Mouse (Mus musculus) inflammation-experienced regulatory T-cells, adult 6 months (primary cell): ENCODE measurements around the gene Cenpp. TPM values are rescaled to one million over a fixed set of nuclear protein-coding genes. Genes with fewer than 3 reads are reported as not detected.

Experiments used
- ATAC-seq: one replicate; pipeline ENCODE4 v1.8.0; 2017
- polyA plus RNA-seq, 3 experiments: library from polyadenylated mRNA; unstranded; fragments of 100-300 nt; shearing (Covaris generic); gene quantifications; one replicate each; pipeline ENCODE4 v1.2.1; 2017

The Cenpp gene
- polyA plus RNA-seq, 3 experiments from 2014 or later = 1.8 to 19.9 (median 2.4) TPM

- no peak for ATAC-seq
Observed at GRCm38 (mm10) chr13:49460276-49460675, 192.3 kb downstream of the Cenpp start.

GRCm38 (mm10) chr13:49449318-49449749 is 203.3 kb downstream of the Cenpp start:
- peak; percentile 89 for ATAC-seq

DNA sequence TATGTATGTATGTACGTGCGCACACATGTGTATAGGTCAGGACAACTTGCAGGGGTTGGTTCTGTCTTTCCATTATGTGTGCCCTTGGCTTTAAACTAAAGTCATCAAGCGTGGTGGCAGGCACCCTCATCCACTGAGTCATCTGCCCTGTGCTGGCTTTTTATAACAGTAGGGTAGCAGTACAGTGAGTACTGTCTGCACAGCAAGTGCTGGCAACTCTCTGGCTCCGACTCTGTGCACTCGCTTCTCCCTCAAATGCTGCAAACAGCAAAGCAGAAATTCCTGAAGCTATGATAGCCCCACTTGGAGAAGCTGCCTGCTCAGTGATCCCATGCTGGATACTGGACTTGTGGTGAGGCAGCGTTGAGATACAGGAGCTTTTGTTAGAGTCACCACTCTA is 208.1 kb downstream of the Cenpp start:
- no peak for ATAC-seq

- ATAC-seq = no peak
Observed at GRCm38 (mm10) chr13:49436170-49436569, 216.4 kb downstream of the Cenpp start.

DNA sequence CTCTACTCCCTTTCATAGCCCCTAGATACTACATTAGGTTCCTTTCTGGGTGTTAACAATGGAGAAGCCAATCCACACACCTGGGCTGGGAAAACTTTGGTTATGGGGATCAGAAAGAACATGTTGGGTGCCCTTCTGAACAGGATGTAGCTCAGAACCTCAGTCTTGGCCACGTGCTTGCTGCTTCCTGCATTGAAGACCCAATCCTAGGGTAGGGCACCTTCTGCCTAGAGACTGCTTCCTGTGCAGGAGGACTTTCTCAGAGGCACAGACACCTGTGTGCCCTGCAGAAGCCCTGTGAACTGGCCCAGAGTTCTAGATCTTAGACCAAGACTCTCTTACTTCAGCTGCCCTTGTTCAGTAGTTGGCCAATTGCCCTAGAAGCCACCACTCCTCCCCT is 216.8 kb downstream of the Cenpp start:
- peak; percentile 78 for ATAC-seq

DNA sequence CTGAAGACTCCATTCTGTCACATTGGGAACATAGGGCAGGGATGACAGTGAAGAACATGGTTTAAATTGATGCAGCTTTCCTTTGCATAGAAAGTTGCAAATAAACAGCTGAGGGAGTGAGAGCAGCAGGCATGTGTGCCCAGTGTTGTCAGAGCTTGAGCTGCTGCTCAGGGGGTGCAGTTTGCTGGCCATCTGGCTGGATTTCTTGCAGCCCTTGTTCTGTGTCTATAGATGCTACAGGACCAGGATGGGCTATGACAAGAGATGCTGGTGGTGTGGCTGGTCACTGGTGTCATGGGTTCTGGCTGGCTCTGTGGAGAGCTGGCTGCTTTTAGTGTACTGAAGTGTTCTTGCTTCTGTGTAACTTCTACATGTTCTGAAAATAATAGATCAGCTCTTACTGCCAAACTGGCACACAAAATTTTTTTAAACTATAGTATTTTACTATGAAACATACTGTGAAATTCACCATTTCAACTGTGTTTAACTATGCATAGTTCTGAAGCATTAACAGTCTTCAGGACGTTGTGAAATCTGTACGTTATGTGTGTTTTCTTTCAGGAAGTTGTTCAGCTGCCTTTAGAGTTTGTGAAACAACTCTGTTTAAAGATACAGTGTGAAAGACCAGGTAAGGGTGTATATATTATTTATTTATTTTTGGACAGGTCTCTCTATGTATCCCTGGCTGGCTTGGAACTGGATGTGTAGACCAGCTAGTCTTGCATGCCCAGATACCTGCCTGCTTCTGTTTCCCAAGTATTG is 219.1 kb downstream of the Cenpp start:
- ATAC-seq = no peak

DNA sequence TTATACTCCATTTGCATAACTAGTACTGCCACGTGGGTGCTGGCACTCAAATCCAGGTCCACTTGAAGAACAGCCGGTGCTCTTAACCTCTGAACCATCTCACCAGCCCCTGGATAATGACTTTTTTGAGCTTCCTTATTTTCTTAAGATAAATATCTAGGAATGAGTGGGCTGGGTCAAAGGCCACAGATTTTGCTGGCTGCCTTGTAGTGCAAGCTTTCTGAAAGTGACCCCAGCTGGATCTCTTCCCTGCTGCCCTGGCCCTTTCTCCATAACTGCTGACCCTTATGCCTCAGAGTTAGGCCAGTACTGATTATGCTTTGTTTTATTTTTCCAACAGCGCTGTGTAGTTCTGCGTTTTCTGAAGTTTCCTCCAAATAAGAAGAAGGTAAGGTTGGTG is 222.1 kb downstream of the Cenpp start:
- no peak for ATAC-seq

DNA sequence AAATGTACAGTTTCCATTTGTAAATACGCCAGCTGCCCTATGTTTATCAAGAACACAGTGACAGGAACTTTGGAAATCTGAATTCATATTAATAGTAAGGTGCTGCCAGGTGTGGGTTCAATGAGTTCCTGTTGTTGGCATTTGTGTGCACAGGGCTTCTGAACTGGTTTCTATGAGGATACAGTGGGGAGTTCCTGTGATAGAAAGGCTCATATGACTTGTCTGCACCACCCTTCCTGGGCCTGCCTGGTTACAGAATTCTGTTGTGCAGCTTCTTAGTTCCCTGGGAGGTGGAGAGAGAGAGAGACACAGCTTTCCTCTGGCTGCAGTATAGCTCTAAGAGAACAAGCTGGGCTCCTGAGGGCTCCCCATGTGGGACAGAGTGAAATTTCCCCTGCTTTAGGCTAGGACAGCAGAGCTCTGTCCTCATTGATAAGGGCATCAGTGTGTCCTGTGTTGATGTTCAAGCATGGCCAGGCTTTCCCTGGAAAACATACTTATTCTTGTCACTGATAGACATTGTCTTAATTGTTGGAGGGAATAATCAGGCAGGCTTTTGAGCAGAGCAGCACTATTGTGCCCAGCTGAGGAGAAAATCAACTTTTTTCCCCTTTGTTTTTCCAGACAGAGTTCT is 224.4 kb downstream of the Cenpp start:
- peak; percentile 52 for ATAC-seq

GRCm38 (mm10) chr13:49426736-49427135 is 225.8 kb downstream of the Cenpp start:
- ATAC-seq = no peak

DNA sequence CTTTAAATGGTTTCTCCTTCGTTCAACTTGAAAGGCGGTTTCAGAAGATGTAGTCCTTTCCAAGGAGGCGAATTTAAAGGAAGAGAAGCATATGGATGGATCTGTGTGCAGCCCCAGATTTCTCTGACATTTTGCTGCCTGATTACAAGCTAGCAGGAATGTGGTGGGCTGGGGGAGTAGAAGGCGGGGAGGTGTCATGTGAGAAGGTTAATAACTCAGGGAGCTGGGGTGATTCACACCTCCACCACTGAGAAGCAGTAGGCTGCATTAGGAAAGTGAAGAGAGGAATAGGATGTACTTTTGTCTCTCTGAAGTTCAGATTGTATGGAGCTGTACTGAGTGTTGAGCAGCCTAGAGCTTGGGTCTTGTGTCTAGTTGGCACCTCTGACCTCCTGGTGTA is 230.6 kb downstream of the Cenpp start:
- no peak for ATAC-seq

DNA sequence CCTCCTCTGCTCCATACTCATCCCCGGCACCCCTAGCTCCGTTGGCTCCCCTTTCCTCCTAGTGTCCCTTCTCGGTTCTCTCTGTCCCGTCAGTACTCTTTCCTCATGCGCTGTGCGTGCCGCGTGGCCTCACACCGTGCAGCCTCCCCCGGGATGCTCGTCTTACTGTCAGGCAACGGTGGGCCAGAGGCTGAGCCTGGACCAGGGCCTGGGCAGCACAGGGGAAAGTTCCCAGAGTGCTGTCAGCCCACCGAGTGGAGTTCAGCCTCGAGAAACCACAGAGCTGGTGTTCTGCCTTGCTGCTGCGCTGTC is 231.0 kb downstream of the Cenpp start:
- peak; percentile 35 for ATAC-seq

DNA sequence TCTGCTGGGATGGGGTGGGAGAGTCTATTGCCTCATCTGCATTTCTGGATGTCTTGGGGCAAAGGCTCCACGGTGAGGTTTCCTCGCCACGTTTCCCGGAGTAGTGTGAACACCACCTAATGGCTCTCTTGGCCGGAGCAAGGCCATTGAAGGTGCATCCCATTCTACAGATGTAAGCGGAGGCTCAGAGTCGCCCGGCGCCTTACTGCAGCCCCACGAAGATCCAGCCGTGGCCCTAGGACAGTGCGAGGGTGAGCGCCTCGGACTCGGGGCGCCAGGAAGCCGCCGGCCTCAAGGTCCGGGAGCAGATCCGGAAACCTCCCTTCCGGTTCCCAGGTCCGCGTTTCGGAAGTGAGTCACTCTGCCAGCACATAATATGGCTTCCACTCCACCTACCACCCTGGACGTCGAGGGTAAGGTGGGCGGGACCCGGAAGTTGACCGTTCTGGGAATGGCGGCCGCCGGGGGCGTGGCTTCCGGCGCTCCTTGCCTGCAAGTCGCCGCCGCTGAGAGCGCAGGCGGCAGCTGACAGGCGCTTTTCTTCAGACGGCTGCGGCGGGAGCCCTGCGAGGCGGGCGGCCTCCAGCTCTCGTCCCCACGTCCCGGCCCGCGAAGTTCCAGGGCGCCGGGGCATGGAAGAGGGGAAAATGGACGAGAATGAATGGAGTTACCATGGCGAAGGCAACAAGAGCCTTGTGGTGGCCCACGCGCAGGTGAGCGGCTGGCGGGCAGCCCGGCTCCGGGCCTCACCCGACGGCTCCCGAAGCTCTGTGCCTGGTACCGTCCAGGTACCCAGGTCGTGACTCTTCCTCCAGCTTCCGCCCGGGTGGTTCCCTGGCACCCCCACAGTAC is 231.6 kb downstream of the Cenpp start, which contains the start of gene Ippk:
Gene Ippk (plus strand): TSS at position 496 of the 852 bp plus-strand sequence.
- ATAC-seq = peak; percentile 95

Other genes with a start within 250 kb of the Cenpp start
- gene Ippk, start 231.5 kb downstream of the Cenpp start, polyA plus RNA-seq = 1 to 10 TPM; 3.8 to 5.3 (median 4.3) TPM
- 1 to 10 TPM; 5.6 to 8.2 (median 8.1) TPM for gene Tes3-ps, start 159.5 kb downstream of the Cenpp start, polyA plus RNA-seq
- under 1 TPM in 2 of 3 experiments, not detected in 1; 0.07 to 0.23 TPM for gene Ecm2, start 148.0 kb downstream of the Cenpp start, polyA plus RNA-seq
- gene Aspn, start 108.3 kb downstream of the Cenpp start, polyA plus RNA-seq = under 1 TPM in 1 of 3 experiments, not detected in 2; 0.25 TPM
- 1 to 10 TPM in 1 of 3 experiments, under 1 TPM in 2; 0.35 to 1.2 (median 0.37) TPM for gene Omd, start 70.3 kb downstream of the Cenpp start, polyA plus RNA-seq
- gene Ogn, start 44.7 kb downstream of the Cenpp start, polyA plus RNA-seq = under 1 TPM in 2 of 3 experiments, not detected in 1; 0.21 to 0.36 TPM
- gene Nol8, start 293 bp upstream of the Cenpp start, polyA plus RNA-seq = 10 to 100 TPM; 34.3 to 55.6 (median 46.8) TPM
- 10 to 100 TPM; 34.7 to 38.7 (median 38.5) TPM for gene Iars, start 29.3 kb upstream of the Cenpp start, polyA plus RNA-seq
- not detected for gene Gm30302, start 146.2 kb upstream of the Cenpp start, polyA plus RNA-seq